Mouse (Mus musculus): ENCODE results near the gene Cd163. TPM values are rescaled to one million over a fixed set of nuclear protein-coding genes. Genes with fewer than 3 reads are reported as not detected.

Cd163 gene
- polyA plus RNA-seq, 1 experiment from 2014 or later = 0.36 TPM

GRCm38 (mm10) chr6:124353246-124353645 lies 48.8 kb downstream of the Cd163 start:
- H3K36me3 ChIP-seq (ENCODE audit: control insufficient read depth, insufficient read depth, low read length) = no peaks in the 10 kb centered on the region
- no peak overlapping the region for H3K9ac ChIP-seq (ENCODE audit: low read length)
- no peak overlapping the region for H3K27ac ChIP-seq (ENCODE audit: low read length)
- no peak for ATAC-seq (ENCODE audit: low read depth)
- H3K4me3 ChIP-seq (ENCODE audit: low read length) = no peak overlapping the region
- WGBS = 56% methylated on average over 2 of the region's 2 CpGs
- no peak overlapping the region for H3K4me2 ChIP-seq (ENCODE audit: low read depth, low read length)
- H3K9me3 ChIP-seq (ENCODE audit: control insufficient read depth, low read length) = no peaks in the 10 kb centered on the region
- H3K4me1 ChIP-seq (replicated peaks; ENCODE audit: control insufficient read depth, insufficient read depth, low read length) = no peaks in the 10 kb centered on the region
- no peaks in the 10 kb centered on the region for H3K27me3 ChIP-seq (ENCODE audit: control insufficient read depth, insufficient read depth, low read depth, low read length)

- Histone ChIP-seq H3K9me3 (ENCODE audit: control insufficient read depth, low read length) (no peaks in the 10 kb centered on the region), H3K36me3 (ENCODE audit: control insufficient read depth, insufficient read depth, low read length) (no peaks in the 10 kb centered on the region), H3K4me3 (ENCODE audit: low read length) (no peak overlapping the region), H3K4me1 (replicated peaks; ENCODE audit: control insufficient read depth, insufficient read depth, low read length) (no peaks in the 10 kb centered on the region), H3K4me2 (ENCODE audit: low read depth, low read length) (no peak overlapping the region), H3K27me3 (ENCODE audit: control insufficient read depth, insufficient read depth, low read depth, low read length) (no peaks in the 10 kb centered on the region), H3K27ac (ENCODE audit: low read length) (no peak overlapping the region), H3K9ac (ENCODE audit: low read length) (no peak overlapping the region)
- ATAC-seq (ENCODE audit: low read depth) = no peak
- 81% methylated on average over 6 of the region's 6 CpGs for WGBS
Observed at GRCm38 (mm10) chr6:124358953-124359352, 54.5 kb downstream of the Cd163 start.

- WGBS = 53% methylated on average over 6 of the region's 6 CpGs
- Histone ChIP-seq H3K27ac (ENCODE audit: low read length) (no peak overlapping the region), H3K4me3 (ENCODE audit: low read length) (no peak overlapping the region), H3K27me3 (ENCODE audit: control insufficient read depth, insufficient read depth, low read depth, low read length) (no peaks in the 10 kb centered on the region), H3K4me1 (replicated peaks; ENCODE audit: control insufficient read depth, insufficient read depth, low read length) (no peaks in the 10 kb centered on the region), H3K9ac (ENCODE audit: low read length) (no peak overlapping the region), H3K4me2 (ENCODE audit: low read depth, low read length) (no peak overlapping the region), H3K9me3 (ENCODE audit: control insufficient read depth, low read length) (no peaks in the 10 kb centered on the region), H3K36me3 (ENCODE audit: control insufficient read depth, insufficient read depth, low read length) (no peaks in the 10 kb centered on the region)
- no peak for ATAC-seq (ENCODE audit: low read depth)
Observed at GRCm38 (mm10) chr6:124360549-124360948, 56.1 kb downstream of the Cd163 start.

GRCm38 (mm10) chr6:124364328-124364727 lies 59.9 kb downstream of the Cd163 start:
- H3K4me3 ChIP-seq (ENCODE audit: low read length) = no peak overlapping the region
- H3K27me3 ChIP-seq (ENCODE audit: control insufficient read depth, insufficient read depth, low read depth, low read length) = no peaks in the 10 kb centered on the region
- no peaks in the 10 kb centered on the region for H3K36me3 ChIP-seq (ENCODE audit: control insufficient read depth, insufficient read depth, low read length)
- ATAC-seq (ENCODE audit: low read depth) = no peak
- no peak overlapping the region for H3K4me2 ChIP-seq (ENCODE audit: low read depth, low read length)
- H3K4me1 ChIP-seq (replicated peaks; ENCODE audit: control insufficient read depth, insufficient read depth, low read length) = no peaks in the 10 kb centered on the region
- no peak overlapping the region for H3K27ac ChIP-seq (ENCODE audit: low read length)
- 50% methylated on average over 5 of the region's 5 CpGs for WGBS
- no peaks in the 10 kb centered on the region for H3K9me3 ChIP-seq (ENCODE audit: control insufficient read depth, low read length)
- H3K9ac ChIP-seq (ENCODE audit: low read length) = no peak overlapping the region

GRCm38 (mm10) chr6:124373584-124374206 lies 69.2 kb downstream of the Cd163 start:
- Histone ChIP-seq H3K36me3 (ENCODE audit: control insufficient read depth, insufficient read depth, low read length) (no peaks in the 10 kb centered on the region), H3K9ac (ENCODE audit: low read length) (no peak overlapping the region), H3K27ac (ENCODE audit: low read length) (no peak overlapping the region), H3K9me3 (ENCODE audit: control insufficient read depth, low read length) (no peaks in the 10 kb centered on the region), H3K4me1 (replicated peaks; ENCODE audit: control insufficient read depth, insufficient read depth, low read length) (no peaks in the 10 kb centered on the region), H3K4me2 (ENCODE audit: low read depth, low read length) (no peak overlapping the region), H3K4me3 (ENCODE audit: low read length) (no peak overlapping the region), H3K27me3 (ENCODE audit: control insufficient read depth, insufficient read depth, low read depth, low read length) (no peaks in the 10 kb centered on the region)
- 80% methylated on average over 6 of the region's 6 CpGs for WGBS
- no peak for ATAC-seq (ENCODE audit: low read depth)

- H3K9me3 ChIP-seq (ENCODE audit: control insufficient read depth, low read length) = no peaks in the 10 kb centered on the region
- no peak overlapping the region for H3K4me2 ChIP-seq (ENCODE audit: low read depth, low read length)
- no peak for ATAC-seq (ENCODE audit: low read depth)
- WGBS = 68% methylated on average over 4 of the region's 4 CpGs
- no peak overlapping the region for H3K9ac ChIP-seq (ENCODE audit: low read length)
- no peaks in the 10 kb centered on the region for H3K36me3 ChIP-seq (ENCODE audit: control insufficient read depth, insufficient read depth, low read length)
- no peaks in the 10 kb centered on the region for H3K4me1 ChIP-seq (replicated peaks; ENCODE audit: control insufficient read depth, insufficient read depth, low read length)
- H3K27ac ChIP-seq (ENCODE audit: low read length) = no peak overlapping the region
- no peak overlapping the region for H3K4me3 ChIP-seq (ENCODE audit: low read length)
- H3K27me3 ChIP-seq (ENCODE audit: control insufficient read depth, insufficient read depth, low read depth, low read length) = no peaks in the 10 kb centered on the region
Observed at GRCm38 (mm10) chr6:124374683-124375082, 70.2 kb downstream of the Cd163 start.

- Histone ChIP-seq H3K4me3 (ENCODE audit: low read length) (no peak overlapping the region), H3K9ac (ENCODE audit: low read length) (no peak overlapping the region), H3K4me2 (ENCODE audit: low read depth, low read length) (no peak overlapping the region), H3K4me1 (replicated peaks; ENCODE audit: control insufficient read depth, insufficient read depth, low read length) (no peaks in the 10 kb centered on the region), H3K27me3 (ENCODE audit: control insufficient read depth, insufficient read depth, low read depth, low read length) (no peaks in the 10 kb centered on the region), H3K9me3 (ENCODE audit: control insufficient read depth, low read length) (no peaks in the 10 kb centered on the region), H3K36me3 (ENCODE audit: control insufficient read depth, insufficient read depth, low read length) (no peaks in the 10 kb centered on the region), H3K27ac (ENCODE audit: low read length) (no peak overlapping the region)
- 62% methylated on average over 11 of the region's 11 CpGs for WGBS
- peak; percentile 56 for ATAC-seq (ENCODE audit: low read depth)
Observed at GRCm38 (mm10) chr6:124375435-124375884, 71.0 kb downstream of the Cd163 start.

- Histone ChIP-seq H3K9me3 (ENCODE audit: control insufficient read depth, low read length) (no peaks in the 10 kb centered on the region), H3K4me1 (replicated peaks; ENCODE audit: control insufficient read depth, insufficient read depth, low read length) (no peaks in the 10 kb centered on the region), H3K36me3 (ENCODE audit: control insufficient read depth, insufficient read depth, low read length) (no peaks in the 10 kb centered on the region), H3K27ac (ENCODE audit: low read length) (no peak overlapping the region), H3K27me3 (ENCODE audit: control insufficient read depth, insufficient read depth, low read depth, low read length) (no peaks in the 10 kb centered on the region), H3K4me3 (ENCODE audit: low read length) (no peak overlapping the region), H3K4me2 (ENCODE audit: low read depth, low read length) (no peak overlapping the region), H3K9ac (ENCODE audit: low read length) (no peak overlapping the region)
- no peak for ATAC-seq (ENCODE audit: low read depth)
- 62% methylated on average over 5 of the region's 5 CpGs for WGBS
Observed at GRCm38 (mm10) chr6:124376311-124376710, 71.9 kb downstream of the Cd163 start.

GRCm38 (mm10) chr6:124377494-124378255 lies 73.2 kb downstream of the Cd163 start:
- 57% methylated on average over 4 of the region's 4 CpGs for WGBS

More at GRCm38 (mm10) chr6:124377494-124378255, 73.2 kb downstream of the Cd163 start:
- Histone ChIP-seq H3K4me3 (ENCODE audit: low read length) (no peak overlapping the region), H3K9ac (ENCODE audit: low read length) (no peak overlapping the region), H3K27ac (ENCODE audit: low read length) (no peak overlapping the region), H3K36me3 (ENCODE audit: control insufficient read depth, insufficient read depth, low read length) (no peaks in the 10 kb centered on the region), H3K9me3 (ENCODE audit: control insufficient read depth, low read length) (no peaks in the 10 kb centered on the region), H3K4me1 (replicated peaks; ENCODE audit: control insufficient read depth, insufficient read depth, low read length) (no peaks in the 10 kb centered on the region), H3K4me2 (ENCODE audit: low read depth, low read length) (no peak overlapping the region), H3K27me3 (ENCODE audit: control insufficient read depth, insufficient read depth, low read depth, low read length) (no peaks in the 10 kb centered on the region)
- no peak for ATAC-seq (ENCODE audit: low read depth)
